Mouse (Mus musculus) liver, embryonic 11.5 days (tissue): ENCODE measurements around the gene Brox. TPM values are rescaled to one million over a fixed set of nuclear protein-coding genes. Genes with fewer than 3 reads are reported as not detected.
A peak's percentile ranks its signal among the peaks of the same experiment; 100 is the strongest.
"Not testable (repeated sequence)": the region's sequence is repeated elsewhere in the genome, so short reads cannot be mapped to it uniquely, and the experiment has no call there.

Experiments
- ATAC-seq: fragments of 200-750 bp; cut with Nextera tagmentation; replicated peaks from 2 replicates; pipeline ENCODE4 v1.8.0; 2017; ENCODE audit warnings: moderate number of reproducible peaks, mild to moderate bottlenecking, moderate TSS enrichment, moderate library complexity; ENCODE audit not compliant: low FRiP score
- DNase-seq: peaks from one replicate; pipeline ENCODE4 v3.0.0-alpha.2; 2017; ENCODE audit warnings: low spot score
- H3K27ac ChIP-seq: fragments of 300-500 bp; sonication (generic); 2 replicates; pipeline ENCODE4 v1.5.1; 2014; ENCODE audit warnings: mild to moderate bottlenecking, low read depth, low read length, control low read depth
- H3K27me3 ChIP-seq: fragments of 300-500 bp; sonication (generic); replicated peaks from 2 replicates; pipeline ENCODE4 v1.6.1; 2014; ENCODE audit warnings: low read length, mixed read lengths; ENCODE audit not compliant: control insufficient read depth, insufficient read depth
- H3K36me3 ChIP-seq: fragments of 300-500 bp; sonication (generic); 2 replicates; pipeline ENCODE4 v1.6.1; 2014; ENCODE audit warnings: mild to moderate bottlenecking, low read length, moderate library complexity, mixed read lengths; ENCODE audit not compliant: control insufficient read depth, insufficient read depth
- H3K4me1 ChIP-seq: fragments of 300-500 bp; sonication (generic); replicated peaks from 2 replicates; pipeline ENCODE4 v1.6.1; 2014; ENCODE audit warnings: low read length, mixed read lengths; ENCODE audit not compliant: control insufficient read depth, insufficient read depth
- H3K4me2 ChIP-seq: fragments of 300-500 bp; sonication (generic); 2 replicates; pipeline ENCODE4 v1.6.1; 2014; ENCODE audit warnings: mild to moderate bottlenecking, control low read depth, moderate library complexity
- H3K4me3 ChIP-seq: fragments of 300-500 bp; sonication (generic); 2 replicates; pipeline ENCODE4 v1.5.1; 2014; ENCODE audit warnings: low read depth, low read length, control low read depth
- H3K9ac ChIP-seq: fragments of 300-500 bp; sonication (generic); 2 replicates; pipeline ENCODE4 v1.6.1; 2014; ENCODE audit warnings: low read depth, low read length, control low read depth
- H3K9me3 ChIP-seq: fragments of 300-500 bp; sonication (generic); 2 replicates; pipeline ENCODE4 v1.6.1; 2016; ENCODE audit warnings: low read length, inconsistent platforms, mixed read lengths; ENCODE audit not compliant: control insufficient read depth
- WGBS: fragments of 180-500 bp; shearing (Covaris S2); extraction: QIAGEN DNeasy Blood & Tissue Kit; methylation state at CpG from one replicate; pipeline ENCODE4 v1.1.7; 2014; 5-methylcytosine and 5-hydroxymethylcytosine counted together
- polyA plus RNA-seq: library from polyadenylated mRNA; unstranded; fragments of >200 nt; fragmentation: Nextera tagmentation; extraction: Ambion mirVana; gene quantifications from 2 replicates; pipeline ENCODE4 v1.2.1, GENCODE M21; 2014

The Brox gene
- polyA plus RNA-seq: 27.2 and 33.4 TPM in 2 replicates

GRCm38 (mm10) chr1:183296877-183297383 lies at the start of gene Brox:
Brox (minus strand) TSS chr1:183297269.
- Histone ChIP-seq H3K4me2 (peak within 1 kb of the TSS; percentile 60), H3K9ac (peak within 1 kb of the TSS; percentile 54), H3K4me1 (no peaks in the 10 kb centered on the region), H3K36me3 (no peaks in the 10 kb centered on the region), H3K9me3 (no peaks in the 10 kb centered on the region), H3K27me3 (no peaks in the 10 kb centered on the region), H3K27ac (peak within 1 kb of the TSS; percentile 36; the same call in 1 of the 2 replicates), H3K4me3 (peak within 1 kb of the TSS; percentile 57)
- under 1% methylated on average over 39 of the region's 39 CpGs for WGBS
- DNase-seq (peak; percentile 97), ATAC-seq (peak; percentile 87)

DNA sequence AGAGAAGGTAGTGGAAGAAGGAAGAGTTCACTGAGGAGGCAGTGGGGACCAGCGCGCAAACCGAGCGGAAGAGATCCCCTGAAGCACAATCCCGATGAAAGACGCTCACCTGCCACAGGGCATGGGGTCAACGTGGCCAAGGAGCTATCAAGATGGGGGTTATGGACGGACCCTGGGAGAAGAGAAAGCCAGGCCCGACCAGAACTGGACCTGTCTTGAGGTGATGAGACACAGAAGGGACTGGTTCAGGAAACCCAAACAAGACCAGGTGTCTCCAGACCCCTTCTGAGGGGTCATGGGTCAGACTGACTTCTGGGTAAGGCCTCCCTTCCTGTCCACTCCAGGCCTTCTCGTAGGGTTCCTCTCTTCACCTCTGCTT lies 48.7 kb upstream of the Brox start:
- no peak overlapping the region for H3K27ac ChIP-seq
- no peaks in the 10 kb centered on the region for H3K27me3 ChIP-seq
- H3K9me3 ChIP-seq: no peaks in the 10 kb centered on the region
- DNase-seq (no peak), ATAC-seq (no peak)
- 3% methylated on average over 10 of the region's 10 CpGs for WGBS
- peak overlapping the region; percentile 97 for H3K4me3 ChIP-seq
- H3K9ac ChIP-seq: peak overlapping the region; percentile 86
- peak overlapping the region; percentile 72 for H3K4me2 ChIP-seq
- peaks cover 15% of the 10 kb centered on the region; the same call in 1 of the 2 replicates for H3K36me3 ChIP-seq
- H3K4me1 ChIP-seq: no peaks in the 10 kb centered on the region; the same call in 1 of the 2 replicates

GRCm38 (mm10) chr1:183344886-183345816 lies 48.1 kb upstream of the Brox start:
- no peaks in the 10 kb centered on the region for H3K9me3 ChIP-seq
- H3K36me3 ChIP-seq: peaks cover 12% of the 10 kb centered on the region; the same call in 1 of the 2 replicates
- ATAC-seq (peak; percentile 95), DNase-seq (peak; percentile 85)
- peak overlapping the region; percentile 86 for H3K9ac ChIP-seq
- peak overlapping the region; percentile 72 for H3K4me2 ChIP-seq
- H3K27ac ChIP-seq: peak overlapping the region; percentile 92
- H3K4me1 ChIP-seq: no peaks in the 10 kb centered on the region; the same call in 1 of the 2 replicates
- H3K27me3 ChIP-seq: no peaks in the 10 kb centered on the region
- under 1% methylated on average over 71 of the region's 72 CpGs for WGBS
- H3K4me3 ChIP-seq: peak overlapping the region; percentile 97

GRCm38 (mm10) chr1:183342902-183343301 lies 45.8 kb upstream of the Brox start:
- not testable (repeated sequence) for H3K4me2 ChIP-seq, ATAC-seq, H3K27ac ChIP-seq, H3K9ac ChIP-seq, H3K4me1 ChIP-seq, H3K27me3 ChIP-seq, H3K4me3 ChIP-seq, H3K9me3 ChIP-seq, H3K36me3 ChIP-seq, DNase-seq
- WGBS: 100% methylated on average over 1 of the region's 1 CpGs

DNA sequence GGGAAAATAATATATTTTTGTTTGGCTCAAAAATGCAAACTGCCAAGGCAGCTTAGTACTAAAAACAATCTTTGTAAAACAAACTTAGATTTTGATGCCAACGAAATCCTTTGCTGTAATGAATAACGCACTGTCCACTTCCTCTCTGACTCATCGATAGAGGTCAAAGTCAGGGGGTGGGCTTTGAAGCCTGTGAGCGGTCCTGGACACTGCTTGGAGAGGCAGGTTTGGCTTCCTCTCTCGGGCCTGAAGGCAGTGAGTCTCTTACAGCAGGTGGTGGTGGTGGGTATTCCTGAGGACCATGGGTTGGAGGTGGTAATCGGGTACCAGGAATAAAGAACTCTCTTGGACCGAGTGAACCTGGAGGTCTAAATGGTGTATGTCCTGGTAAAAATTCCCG lies 30.1 kb upstream of the Brox start:
- no peak overlapping the region for H3K4me3 ChIP-seq
- H3K36me3 ChIP-seq: peaks cover 60% of the 10 kb centered on the region
- no peaks in the 10 kb centered on the region for H3K4me1 ChIP-seq
- 87% methylated on average over 8 of the region's 8 CpGs for WGBS
- H3K9me3 ChIP-seq: peaks cover 3% of the 10 kb centered on the region; the same call in 1 of the 2 replicates
- DNase-seq (no peak), ATAC-seq (no peak)
- H3K9ac ChIP-seq: no peak overlapping the region
- no peak overlapping the region for H3K4me2 ChIP-seq
- no peak overlapping the region for H3K27ac ChIP-seq
- H3K27me3 ChIP-seq: no peaks in the 10 kb centered on the region

DNA sequence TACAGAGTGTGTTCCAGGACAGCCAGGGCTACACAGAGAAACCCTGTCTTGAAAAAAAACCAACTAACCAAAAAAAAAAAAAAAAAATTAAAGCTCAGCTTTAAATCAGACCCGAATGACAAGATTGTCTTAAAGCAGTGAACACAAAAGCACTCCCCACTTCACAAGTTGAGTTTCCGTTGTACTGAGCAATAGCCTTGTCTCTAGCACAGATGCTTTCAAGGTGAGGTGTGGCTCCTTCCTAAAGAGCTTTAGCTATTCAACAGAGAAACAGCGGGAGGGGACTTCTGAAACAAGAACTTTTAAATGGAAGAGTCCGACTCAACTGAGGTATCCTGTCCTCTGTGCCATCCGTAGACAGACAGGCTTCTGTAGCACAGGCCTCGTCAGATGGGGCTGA lies 27.4 kb upstream of the Brox start:
- H3K27ac ChIP-seq: no peak overlapping the region
- DNase-seq (no peak), ATAC-seq (no peak)
- H3K9ac ChIP-seq: no peak overlapping the region
- no peak overlapping the region for H3K4me2 ChIP-seq
- peaks cover 43% of the 10 kb centered on the region for H3K36me3 ChIP-seq
- 95% methylated on average over 6 of the region's 6 CpGs for WGBS
- peaks cover 3% of the 10 kb centered on the region; the same call in 1 of the 2 replicates for H3K9me3 ChIP-seq
- H3K27me3 ChIP-seq: no peaks in the 10 kb centered on the region
- no peak overlapping the region for H3K4me3 ChIP-seq
- no peaks in the 10 kb centered on the region for H3K4me1 ChIP-seq

- Histone ChIP-seq H3K27ac (no peak overlapping the region), H3K4me3 (no peak overlapping the region), H3K27me3 (no peaks in the 10 kb centered on the region), H3K9ac (no peak overlapping the region), H3K4me2 (no peak overlapping the region), H3K9me3 (peaks cover 3% of the 10 kb centered on the region; the same call in 1 of the 2 replicates), H3K36me3 (peaks cover 38% of the 10 kb centered on the region), H3K4me1 (no peaks in the 10 kb centered on the region)
- ATAC-seq: no peak
- 93% methylated on average over 2 of the region's 2 CpGs for WGBS
- no peak for DNase-seq
Measured at GRCm38 (mm10) chr1:183323923-183324322, 26.9 kb upstream of the Brox start.

DNA sequence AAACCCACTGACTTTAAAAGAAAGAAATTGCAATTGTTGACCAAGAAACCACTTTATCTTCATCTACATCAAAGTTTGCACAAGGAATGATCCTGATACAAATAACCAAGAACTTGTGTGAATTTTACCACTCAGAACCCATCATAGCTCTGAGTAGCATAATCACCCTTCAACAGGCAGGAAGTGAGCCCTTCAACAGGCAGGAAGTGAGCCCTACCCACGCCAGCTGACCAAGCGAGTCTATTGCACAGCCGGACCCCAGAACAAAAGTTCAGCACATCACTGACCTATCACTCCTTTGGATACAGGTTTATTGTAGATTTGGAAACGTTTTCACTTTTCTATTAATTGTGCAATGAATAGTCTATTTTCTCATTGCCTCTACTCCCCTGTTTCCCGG lies 25.4 kb upstream of the Brox start:
- not testable (repeated sequence) for H3K9me3 ChIP-seq, H3K4me1 ChIP-seq, H3K9ac ChIP-seq, H3K27me3 ChIP-seq, H3K4me3 ChIP-seq, H3K27ac ChIP-seq, DNase-seq, H3K4me2 ChIP-seq, ATAC-seq
- H3K36me3 ChIP-seq: peaks cover 33% of the 10 kb centered on the region
- 82% methylated on average over 5 of the region's 5 CpGs for WGBS
